Mouse (Mus musculus) 3134 (cell line): ENCODE data around the gene Bloc1s3.
A peak's percentile ranks its signal among the peaks of the same experiment; 100 is the strongest.

Source experiments
- DNase-seq: peaks from one replicate; pipeline ENCODE4 v3.0.0-alpha.2; 2011; ENCODE audit warnings: low spot score; ENCODE audit not compliant: insufficient read length; ENCODE audit errors: extremely low read depth

Gene Bloc1s3

DNA sequence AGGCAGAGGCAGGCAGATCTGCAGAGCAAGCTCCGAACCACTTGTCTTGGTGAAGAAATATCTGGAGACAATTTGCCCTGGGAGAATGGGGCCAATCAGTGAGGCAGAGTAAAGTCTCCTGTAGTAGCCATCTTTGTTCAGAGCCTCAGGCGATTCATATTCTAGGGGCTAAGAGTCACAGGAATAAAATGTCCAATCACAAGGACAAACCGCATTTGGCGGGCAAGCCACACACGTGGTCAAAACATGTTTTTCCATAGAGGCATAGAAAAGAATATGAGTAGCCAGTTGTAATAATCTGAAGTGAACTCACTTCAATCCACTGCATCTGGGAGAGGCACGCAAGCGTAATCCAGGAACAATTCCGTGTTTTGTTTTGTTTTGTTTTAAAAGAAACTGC is 24.9 kb downstream of the Bloc1s3 start:
- no peak for DNase-seq

DNA sequence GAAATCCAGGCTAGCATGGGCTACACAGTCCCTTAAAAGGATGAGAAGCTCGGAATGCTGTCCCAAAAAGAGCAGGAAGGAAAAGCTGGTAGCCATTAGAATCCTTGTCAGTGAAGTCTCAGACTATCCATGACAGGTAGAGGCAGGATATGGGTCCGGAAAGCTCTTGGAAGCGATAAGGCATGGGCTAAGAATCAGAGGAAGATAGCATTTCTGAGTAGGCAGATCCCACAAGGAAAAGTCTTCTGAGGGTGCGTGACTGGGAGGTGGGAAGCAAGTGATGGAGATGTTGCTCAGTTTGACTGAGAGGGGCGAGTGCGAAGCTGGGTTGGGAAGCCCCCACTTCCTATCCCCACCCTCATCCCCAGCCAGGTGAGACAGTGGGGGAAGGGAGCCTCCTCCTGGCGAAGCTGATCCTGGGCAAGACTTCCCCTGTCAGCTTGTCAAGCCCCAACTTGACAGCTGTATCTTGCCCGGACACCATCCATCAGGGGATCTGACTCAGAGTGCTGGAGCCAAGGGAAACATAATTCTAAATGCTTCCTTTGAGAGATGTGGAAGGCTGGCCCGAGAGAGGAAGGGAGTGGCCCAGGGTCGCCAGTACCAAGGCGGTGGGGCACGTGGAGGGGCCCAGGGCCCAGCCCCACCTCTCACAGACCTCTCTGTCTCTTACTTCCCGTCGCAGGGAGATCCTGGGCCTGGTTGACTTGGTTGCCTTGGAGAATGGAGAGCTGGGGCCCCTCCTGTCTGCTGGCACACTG is 30.4 kb downstream of the Bloc1s3 start:
- DNase-seq = no peak

DNA sequence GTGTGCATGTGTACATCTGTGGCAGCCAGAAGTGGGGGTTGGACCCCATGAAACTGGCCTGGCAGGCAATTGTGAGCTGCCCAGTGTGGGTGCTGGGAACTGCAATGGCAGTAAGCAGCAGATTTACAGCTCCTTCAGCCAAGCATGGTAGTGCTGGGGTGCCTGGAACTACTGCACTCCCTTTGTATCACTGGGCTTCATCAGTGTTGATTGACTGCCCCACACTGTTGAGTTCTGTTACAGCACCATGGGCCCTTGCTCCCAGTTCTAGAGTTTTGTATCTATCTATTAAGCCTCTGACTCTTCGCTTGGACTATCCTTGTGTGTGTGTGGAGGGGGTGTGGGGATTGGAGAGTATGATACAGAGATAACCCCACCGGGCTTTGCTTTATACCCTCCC is 31.1 kb downstream of the Bloc1s3 start:
- no peak for DNase-seq

DNA sequence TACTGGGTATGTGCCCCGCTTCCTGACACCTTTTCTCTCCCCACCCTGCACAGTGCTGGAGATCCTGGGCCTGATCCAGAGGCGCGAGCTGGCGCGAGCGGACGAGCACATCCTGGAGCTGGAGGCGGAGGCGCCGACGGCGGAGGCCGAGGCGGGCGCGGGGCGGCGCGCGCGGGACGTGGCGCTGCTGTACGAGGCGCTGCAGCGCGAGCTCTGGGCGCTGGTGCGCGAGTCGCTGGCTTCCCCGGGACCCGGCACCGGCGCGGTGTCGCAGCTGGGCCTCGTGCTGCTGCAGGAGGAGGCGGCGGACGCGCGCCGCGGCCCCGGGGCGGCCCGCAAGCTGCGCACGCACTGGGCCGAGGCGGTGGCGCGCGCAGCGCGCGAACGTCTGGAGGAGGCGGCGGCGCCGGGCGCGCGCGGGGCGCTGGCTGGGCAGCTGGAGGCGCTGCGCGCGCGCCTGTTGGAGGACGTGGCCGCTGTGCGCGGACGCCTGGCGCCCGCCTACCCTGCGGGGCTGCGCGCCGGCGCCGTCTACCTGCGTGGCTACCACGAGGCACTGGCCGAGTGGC is 34.2 kb downstream of the Bloc1s3 start:
- DNase-seq = no peak

DNA sequence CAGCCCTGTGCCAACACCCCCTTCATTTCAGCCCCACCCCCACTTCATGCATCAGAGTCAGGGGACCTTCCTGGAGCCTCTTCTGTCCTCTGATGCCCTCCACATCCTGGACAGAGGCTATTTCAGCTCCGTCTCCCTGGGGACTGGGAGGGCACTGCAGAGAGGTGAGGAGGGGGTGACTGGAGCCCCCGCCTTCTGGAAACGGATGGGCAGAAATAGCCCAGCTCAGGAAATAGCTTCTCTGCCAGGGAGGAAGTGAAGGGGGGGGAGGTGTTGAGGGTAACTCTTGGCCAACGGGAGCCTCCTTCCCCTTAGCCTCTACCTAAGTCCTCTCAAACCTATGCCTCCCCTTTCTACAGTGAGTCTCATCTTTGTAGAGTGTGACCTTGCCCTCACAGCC is 35.8 kb downstream of the Bloc1s3 start:
- DNase-seq = no peak

DNA sequence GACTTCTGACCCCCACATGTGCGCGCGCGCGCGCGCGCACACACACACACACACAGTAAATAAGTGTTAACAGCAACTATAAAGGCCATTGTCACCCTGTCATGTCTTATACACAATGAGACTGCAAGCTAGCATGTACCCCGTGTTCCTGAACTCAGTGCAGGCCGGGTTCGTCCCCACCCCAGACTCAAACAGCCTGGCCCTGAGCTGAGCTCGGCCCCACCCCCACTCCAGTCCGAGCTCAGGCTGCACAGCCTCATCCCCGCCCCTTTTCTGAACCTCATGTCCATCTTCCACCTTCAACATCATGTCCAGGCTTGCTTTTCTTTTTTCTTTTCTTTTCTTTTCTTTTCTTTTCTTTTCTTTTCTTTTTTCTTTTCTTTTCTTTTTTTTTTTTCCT is 37.9 kb downstream of the Bloc1s3 start:
- no peak for DNase-seq

DNA sequence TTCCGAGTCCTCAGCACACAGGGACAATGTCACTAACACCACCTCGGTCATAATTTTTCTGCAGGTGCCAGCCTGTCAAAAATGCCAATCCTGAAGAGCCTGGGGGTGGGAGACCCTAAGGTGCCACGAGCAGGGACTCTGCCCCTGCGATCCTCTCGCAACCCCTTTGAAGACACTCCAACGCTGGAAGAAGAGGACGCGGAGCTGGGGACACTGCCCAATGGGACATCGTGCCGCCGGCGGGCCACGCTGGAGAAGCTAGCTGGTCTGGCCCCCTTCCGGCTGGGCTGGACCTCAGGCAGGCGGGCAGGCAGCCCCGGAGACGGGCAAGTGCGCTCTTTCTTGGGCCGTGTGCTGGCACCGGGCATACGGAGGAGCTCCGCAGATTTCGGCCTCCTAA is 38.8 kb downstream of the Bloc1s3 start:
- DNase-seq = no peak

DNA sequence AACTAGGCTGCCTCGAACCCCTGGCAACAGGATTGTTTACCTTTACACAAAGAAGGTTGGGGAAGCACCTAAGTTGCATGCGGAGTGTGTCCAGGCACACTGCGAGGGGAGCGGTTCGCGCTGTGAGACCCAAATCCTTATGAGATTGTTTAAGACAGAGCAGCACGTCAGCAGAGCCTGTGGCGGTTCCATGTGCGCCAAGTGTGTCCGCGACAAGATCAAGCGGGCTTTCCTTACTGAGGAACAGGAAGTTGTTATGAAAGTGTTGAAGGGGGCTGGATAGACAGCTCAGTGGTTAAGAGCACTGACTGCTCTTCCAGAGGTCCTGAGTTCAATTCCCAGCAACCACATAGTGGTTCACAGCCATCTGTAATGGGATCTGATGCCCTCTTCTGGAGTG is 39.9 kb downstream of the Bloc1s3 start:
- no peak for DNase-seq

DNA sequence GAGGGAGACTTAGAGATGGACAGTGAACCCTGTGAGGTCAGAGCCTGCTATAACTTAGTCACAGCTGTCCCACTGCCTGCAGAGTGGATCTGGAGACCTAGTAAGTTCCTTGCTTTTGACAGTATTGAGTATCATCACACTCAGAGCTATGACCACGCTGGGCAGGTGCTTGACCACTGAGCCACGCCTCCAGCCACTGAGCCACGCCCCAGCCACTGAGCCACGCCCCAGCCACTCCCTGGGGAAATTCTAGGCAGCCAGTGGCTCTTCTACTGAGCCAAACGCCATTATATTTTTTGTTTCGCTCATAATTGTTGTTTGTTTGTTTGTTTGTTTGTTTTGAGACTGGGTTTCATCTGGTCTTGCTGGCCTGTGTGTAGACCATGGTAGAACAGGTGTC is 40.5 kb downstream of the Bloc1s3 start:
- DNase-seq = peak; percentile 53

DNA sequence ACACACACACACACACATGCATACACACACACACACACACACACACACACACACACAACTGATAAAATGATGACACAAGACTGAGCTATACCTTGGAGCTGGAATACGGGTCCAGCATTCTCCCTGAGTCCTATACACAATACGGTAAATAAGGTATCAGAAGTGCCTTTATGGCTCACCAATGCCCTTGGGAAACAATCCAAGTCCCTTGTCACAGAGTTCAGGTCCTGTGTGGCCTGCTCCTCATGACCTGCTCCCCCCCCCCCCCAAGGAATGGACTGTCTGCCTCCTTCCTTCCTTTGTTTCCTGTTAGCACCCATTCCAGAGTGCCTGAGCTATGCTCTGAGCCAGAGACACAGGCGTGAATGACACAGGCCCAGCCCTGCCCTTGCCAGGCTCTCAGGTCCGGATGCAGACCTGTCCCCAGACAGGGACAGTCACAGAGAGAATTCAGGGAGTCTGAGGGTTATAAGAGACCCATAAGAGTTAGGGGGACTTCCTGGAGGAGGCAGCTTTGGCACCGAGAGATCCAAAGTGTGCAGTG is 41.5 kb downstream of the Bloc1s3 start:
- no peak for DNase-seq

DNA sequence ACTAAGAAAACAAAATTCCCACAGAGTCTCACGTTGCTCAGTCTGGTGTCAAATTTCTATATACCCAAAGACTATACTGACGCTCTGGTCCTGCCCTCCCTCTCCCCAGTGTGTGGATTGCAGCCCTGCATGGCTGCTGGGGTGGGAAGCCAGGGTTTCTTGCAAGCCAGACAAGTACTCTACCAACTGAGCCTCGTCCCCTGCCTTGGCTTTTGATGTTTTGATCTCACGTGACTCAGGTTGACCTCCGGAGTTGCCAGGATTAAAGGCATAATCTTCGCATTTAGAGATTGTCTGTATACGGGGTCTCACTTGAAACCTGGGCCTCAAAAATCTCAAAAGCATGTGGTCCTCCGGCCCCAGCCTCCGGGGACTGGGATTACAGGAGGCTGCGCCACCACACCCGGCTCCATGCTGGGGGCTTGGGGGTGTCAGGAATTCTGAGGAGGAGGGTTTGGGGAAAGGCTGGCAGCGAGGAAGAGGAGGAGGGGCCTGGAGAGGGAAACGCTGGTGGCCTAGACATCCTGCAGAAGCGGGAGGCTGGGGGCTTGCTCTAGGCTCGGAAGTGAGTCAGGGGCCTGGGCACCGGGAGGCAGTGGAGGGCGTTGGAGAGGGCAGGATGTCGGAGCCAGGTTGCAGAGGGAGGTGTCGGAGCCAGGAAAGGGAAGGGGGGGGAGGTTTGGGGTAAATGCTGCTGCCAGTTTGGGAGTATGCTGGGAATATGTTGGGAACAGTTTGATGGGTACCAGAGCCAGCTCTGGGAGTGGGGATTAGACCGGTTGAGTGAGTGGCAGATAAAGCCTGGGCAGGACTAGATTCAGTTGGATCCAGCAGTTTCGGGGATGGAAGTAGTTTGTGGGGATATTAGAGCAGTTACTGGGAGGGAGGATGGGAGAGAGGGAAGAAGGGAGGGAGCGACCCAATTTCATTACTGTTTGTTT is 43.5 kb downstream of the Bloc1s3 start:
- DNase-seq = no peak

DNA sequence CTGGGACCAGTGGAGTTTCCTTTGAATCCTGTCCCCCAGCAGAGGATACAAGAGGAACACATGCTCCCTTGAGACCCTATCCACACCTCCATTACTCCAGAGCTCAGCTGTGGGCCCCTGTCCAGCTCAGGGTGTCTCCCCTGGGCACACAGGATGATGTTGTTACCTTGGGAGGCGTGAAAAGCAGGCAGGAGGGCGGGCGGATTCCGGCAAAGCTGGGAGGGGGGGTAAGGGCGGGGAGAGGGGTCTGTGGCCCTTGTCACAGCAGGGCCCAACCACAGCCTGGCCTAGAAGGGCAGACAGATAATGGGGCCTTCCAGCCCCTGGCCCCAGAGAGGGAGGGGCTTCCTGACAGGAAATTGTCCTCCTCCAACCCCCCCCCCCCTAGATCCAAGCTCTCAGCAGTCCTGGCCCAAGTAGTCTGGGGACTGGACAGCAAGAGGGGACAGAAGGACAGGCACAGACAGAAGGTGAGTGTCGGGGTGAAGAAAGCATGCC is 45.2 kb downstream of the Bloc1s3 start, which contains the start of gene Exoc3l2:
Gene Exoc3l2, plus strand, starts transcription at position 448 of the 498 bp plus-strand sequence.
- DNase-seq = no peak

DNA sequence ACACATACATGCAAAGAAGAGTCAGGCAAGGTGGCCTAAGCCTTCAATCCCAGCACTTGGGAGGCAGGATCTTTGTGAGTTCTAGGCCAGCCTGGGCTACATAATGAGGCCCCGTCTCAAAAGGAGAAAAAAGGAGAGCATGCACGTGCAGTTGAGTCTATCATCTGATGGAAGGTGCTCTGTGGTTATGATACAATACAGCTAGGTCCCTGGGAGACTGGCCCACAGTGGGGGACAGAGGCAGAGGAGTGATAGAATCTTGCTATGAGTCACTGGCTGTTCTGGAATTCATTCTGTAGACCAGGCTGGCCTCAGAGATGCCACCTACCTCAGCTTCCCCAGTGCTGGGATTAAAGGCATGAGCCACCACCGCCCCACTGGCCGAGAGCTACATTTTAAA is 45.7 kb downstream of the Bloc1s3 start:
- DNase-seq = no peak

DNA sequence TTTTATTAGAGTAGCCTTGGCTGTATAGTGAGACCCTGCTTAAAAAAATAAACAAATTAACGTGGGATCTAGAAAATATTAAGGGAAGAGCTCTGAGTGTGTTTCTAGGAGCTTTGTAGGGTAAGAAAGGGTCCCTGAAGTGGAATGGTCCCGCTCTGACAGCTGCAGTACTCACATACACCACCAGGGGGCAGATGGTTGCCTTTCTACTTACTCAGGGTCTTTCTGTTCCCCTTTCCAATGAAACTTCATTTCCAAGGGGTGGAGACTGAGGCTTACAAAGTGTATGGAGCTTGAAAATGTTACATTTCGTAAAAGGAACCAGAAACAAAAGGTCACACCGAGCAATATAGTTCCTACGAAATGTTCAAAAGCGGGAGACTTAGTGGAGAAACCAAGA is 46.7 kb downstream of the Bloc1s3 start:
- no peak for DNase-seq

DNA sequence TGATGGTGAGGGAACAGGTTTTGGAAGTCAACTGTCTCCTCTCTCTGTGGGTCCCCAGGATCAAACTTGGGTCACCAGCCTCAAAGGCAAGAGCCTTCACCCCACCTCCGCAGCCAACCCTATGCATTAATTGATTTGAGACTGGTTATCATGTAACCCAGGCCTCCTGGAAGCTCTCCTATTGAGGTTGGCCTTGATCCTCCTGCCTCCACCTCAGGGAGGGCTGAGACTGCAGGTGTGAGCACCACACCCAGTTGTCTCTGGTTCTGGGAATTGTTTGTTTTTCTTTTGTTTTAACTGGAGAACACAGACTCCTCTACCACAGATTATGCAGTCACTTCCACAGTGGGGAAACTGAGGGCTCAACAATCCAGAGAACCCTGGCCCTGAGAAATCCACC is 47.7 kb downstream of the Bloc1s3 start:
- DNase-seq = no peak

DNA sequence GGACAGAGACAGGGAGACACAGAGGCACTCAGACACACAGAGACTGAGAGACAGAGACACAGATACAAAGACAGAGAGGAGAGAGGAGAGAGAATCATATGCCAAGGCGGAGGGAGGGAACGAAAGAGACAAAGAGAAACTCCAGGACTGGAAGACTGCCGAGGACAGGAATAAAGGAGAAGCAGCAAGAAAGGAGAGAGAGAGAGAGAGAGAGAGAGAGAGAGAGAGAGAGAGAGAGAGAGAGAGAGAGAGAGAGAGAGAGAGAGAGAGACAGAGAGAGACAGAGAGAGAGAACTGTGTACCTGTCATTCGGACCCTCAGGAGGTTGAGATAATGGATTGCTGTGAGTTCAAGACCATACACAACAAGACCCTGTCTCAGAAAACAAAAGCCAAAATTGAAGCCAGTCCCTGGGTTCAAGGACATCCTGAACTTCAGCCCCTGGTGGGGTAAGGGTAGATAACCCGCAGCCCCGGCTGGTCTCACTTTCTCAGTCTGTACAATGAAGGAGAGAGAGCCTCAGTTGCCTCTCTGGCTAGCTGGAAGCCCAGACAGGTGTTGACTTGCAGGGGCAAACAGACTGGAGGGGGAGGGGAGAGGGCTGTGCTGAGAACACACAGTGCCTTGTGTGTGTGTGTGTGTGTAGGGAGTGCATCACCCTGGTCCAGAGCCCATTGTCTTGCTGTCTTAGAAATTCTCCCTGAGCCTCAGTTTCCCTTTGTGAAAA is 48.9 kb downstream of the Bloc1s3 start:
- no peak for DNase-seq

DNA sequence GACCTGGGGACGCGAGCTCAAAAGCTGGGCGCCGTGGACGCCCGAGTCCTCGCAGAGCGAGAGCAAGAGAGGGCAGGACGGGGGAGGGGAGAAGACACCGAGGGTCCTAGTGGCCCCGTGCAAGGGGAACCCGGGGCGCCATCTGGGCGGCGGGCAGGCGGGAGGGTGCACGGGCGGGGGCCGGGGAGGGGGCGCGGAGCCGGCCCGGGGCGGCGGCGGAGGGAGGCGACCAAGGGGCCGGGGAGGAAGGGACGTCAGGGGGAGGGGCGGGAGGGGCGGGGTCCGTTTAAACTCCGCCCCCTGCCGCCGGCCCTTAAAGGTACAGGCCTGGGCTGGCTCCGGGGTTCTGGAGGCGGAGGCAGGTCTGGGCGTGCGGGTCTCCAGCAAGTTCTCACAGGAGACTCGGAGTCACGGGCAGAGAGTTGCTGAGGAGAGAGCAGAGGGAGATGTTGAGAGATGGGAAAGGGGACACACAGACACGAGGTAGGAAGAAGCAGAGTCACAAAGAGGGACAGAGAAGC is 49.5 kb downstream of the Bloc1s3 start, which contains the start of gene Mark4:
Gene Mark4, minus strand, starts transcription at position 231 of the 521 bp plus-strand sequence.
- DNase-seq = peak; percentile 81

DNA sequence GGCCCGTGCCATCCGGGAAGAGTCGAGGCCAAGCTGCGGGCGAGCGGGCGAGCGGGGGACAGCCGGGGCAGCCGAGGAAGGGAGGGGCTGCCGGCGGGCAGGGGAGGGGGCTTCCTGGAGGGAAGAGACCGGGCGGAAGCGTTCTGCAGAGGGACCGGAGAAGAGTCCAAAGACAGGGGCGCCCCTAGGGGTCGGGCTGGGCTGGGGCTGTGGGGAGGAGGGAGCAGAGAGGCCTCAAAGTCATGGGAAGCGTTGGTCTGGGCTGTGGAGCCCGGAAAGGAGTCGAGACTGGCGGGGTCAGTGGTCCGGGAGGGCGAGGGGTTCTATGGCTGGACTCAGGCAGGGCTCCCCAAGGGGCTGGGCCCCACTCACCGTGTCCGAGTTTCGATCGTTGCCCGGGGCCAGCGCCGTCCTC is 50.1 kb downstream of the Bloc1s3 start:
- DNase-seq = peak; percentile 56

DNA sequence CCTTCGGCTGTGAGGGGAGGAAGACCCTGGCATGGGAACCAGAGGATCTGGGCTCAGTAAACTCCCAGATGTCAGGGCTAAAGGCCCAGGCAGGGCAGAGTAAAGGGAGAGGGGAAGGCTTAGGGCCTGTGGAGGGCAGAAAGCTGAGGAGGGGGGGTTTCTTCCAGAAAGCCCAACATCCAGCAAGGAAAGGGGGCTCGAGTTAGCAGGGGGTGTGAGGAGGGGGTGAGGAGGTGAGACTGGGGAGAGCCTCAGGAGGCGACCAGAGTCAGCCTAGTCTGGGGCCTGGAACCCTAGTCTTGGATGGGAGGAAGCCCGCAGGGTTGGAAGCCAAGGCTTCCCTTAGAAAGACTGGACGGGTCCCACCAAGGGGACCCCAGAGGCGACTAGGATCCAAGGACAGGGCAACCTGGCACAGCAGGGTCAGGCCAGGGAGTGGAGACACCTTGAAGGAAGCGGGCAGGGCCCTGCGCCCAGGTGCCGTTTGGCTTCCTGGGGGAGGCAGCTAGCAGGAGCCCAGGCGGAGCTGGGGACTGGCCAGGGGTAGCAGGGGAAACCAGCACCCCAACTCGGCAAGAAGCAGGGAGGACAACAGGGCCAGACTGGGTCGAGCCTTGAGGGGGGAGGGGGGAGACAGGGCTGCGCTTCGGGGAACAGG is 50.6 kb downstream of the Bloc1s3 start:
- DNase-seq = peak; percentile 50
